Mouse (Mus musculus): ENCODE results near the gene Adgre4.
"Not testable (repeated sequence)": the region's sequence is repeated elsewhere in the genome, so short reads cannot be mapped to it uniquely, and the experiment has no call there.

- TF ChIP-seq CTCF (IDR thresholded peaks at IDR 0.05 in 2 of 3, conservative IDR thresholded peaks at IDR 0.05 in 1 of 3; ENCODE audit: control insufficient read depth in 1 of 3, insufficient read depth in 1 of 3, low read depth in 2 of 3, low read length in 3 of 3, poor library complexity in 1 of 3, severe bottlenecking in 1 of 3); POLR2A (IDR thresholded peaks at IDR 0.05; ENCODE audit: control insufficient read depth in 1 of 2, insufficient read depth in 1 of 2, low read depth in 1 of 2, low read length in 2 of 2, poor library complexity in 1 of 2); MYB (IDR thresholded peaks at IDR 0.05; ENCODE audit: low read depth, low read length); MAX (IDR thresholded peaks at IDR 0.05; ENCODE audit: low read length); GATA1 (IDR thresholded peaks at IDR 0.05; ENCODE audit: low read depth, low read length); RCOR1 (IDR thresholded peaks at IDR 0.05; ENCODE audit: low read depth, low read length); RAD21 (IDR thresholded peaks at IDR 0.05; ENCODE audit: low read depth, low read length); JUND (IDR thresholded peaks at IDR 0.05; ENCODE audit: low read depth, low read length); MAZ (IDR thresholded peaks at IDR 0.05; ENCODE audit: low read depth, low read length); EP300 (IDR thresholded peaks at IDR 0.05; ENCODE audit: low read depth in 1 of 2, low read length in 2 of 2); TAL1 (IDR thresholded peaks at IDR 0.05; ENCODE audit: low read length): not testable (repeated sequence)
- peak; percentile 58 for TF ChIP-seq NRF1 (IDR thresholded peaks at IDR 0.05; ENCODE audit: insufficient read depth, low read depth, low read length, poor library complexity, severe bottlenecking)
These were observed 142.7 kb downstream of the Adgre4 start for GRCm38 (mm10) chr17:55892406-55892955.
